ENCODE assay signal across 23 mouse cellular contexts in the genomic region with DNA sequence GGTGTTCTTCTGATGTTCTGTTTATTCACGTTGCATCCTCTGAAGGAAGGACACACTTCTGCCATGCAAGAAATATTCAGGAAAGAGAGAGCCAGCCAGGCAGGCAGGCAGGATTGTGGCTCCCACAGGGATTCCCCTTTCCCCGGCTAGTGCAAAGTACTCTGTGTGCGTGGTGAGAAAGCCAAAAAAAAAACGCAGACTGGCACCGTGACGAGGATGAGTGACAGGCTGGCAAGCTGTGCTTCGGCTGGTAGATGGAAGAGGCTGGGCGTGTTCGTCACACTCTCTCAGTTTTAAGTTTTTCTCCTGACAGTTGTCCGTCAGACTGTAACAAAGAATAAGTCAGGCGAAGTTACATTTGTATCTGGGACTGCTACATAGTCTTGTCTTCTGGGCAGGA. TPM values are rescaled to one million over a fixed set of nuclear protein-coding genes. Genes with fewer than 3 reads are reported as not detected.
DNase-seq lines count a peak whose midpoint lies in the region; ATAC-seq and TF ChIP-seq lines count a peak whose summit lies in the region.
"Had no signal": no experiment of that assay in that cellular context is flagged by ENCODE, and none has a peak within 500 bp of the region (broad histone marks: within the 10 kb centered on the region; RNA-seq: fewer than 3 reads in every experiment).

No protein-coding gene starts in this region.

- no peak overlapping the region for H3K27ac ChIP-seq in forebrain, postnatal 0 days (ENCODE audit: low read depth, low read length)
- H3K27ac ChIP-seq in forebrain, embryonic 15.5 days (replicated peaks), result no peak overlapping the region
- no peak overlapping the region for H3K27ac ChIP-seq in layer of hippocampus, adult 2 months
- H3K27ac ChIP-seq: embryonic facial prominence, embryonic 13.5 days; forebrain, embryonic 12.5 days; gastrocnemius, adult 2 months; heart, embryonic 10.5 days; hindbrain, embryonic 12.5 days had no signal

- no peak for TF ChIP-seq CTCF in forebrain, postnatal 0 days (IDR thresholded peaks at IDR 0.05; ENCODE audit: low read depth)
- no peak for TF ChIP-seq CTCF in layer of hippocampus, adult 2 months (conservative IDR thresholded peaks at IDR 0.05)

- H3K4me3 ChIP-seq in forebrain, postnatal 0 days (ENCODE audit: low read depth, low read length), result no peak overlapping the region
- H3K4me3 ChIP-seq in forebrain, embryonic 15.5 days, result no peak overlapping the region
- H3K4me3 ChIP-seq in layer of hippocampus, adult 2 months, result no peak overlapping the region
- H3K4me3 ChIP-seq: embryonic facial prominence, embryonic 13.5 days; forebrain, embryonic 12.5 days; gastrocnemius, adult 2 months; heart, embryonic 10.5 days; hindbrain, embryonic 12.5 days had no signal

- DNase-seq in forebrain, postnatal 0 days, result peak; percentile 74
- DNase-seq in brain, adult 2 months (ENCODE audit: low read depth, low spot score), result peak; percentile 43
- peak; percentile 23 to 38 for DNase-seq in layer of hippocampus, adult 2 months (ENCODE audit: low spot score in 2 of 2)
- peak; percentile 24 to 29 for DNase-seq in layer of hippocampus, postnatal 36 days
- no peak for DNase-seq in left cerebral cortex, postnatal 4 days
- DNase-seq: adrenal gland, adult 2 months; adrenal gland, postnatal 25 days; cerebellum, adult 11 months; cerebellum, adult 8-10 months; cerebellum, postnatal 25 days; gastrocnemius, adult 2 months; gastrocnemius, postnatal 25 days; heart, postnatal 10 days; heart, postnatal 4 days had no signal

- H3K9me3 ChIP-seq in forebrain, postnatal 0 days (ENCODE audit: low read length), result no peaks in the 10 kb centered on the region
- no peaks in the 10 kb centered on the region for H3K9me3 ChIP-seq in forebrain, embryonic 15.5 days
- H3K9me3 ChIP-seq: embryonic facial prominence, embryonic 13.5 days; forebrain, embryonic 12.5 days; heart, embryonic 10.5 days; hindbrain, embryonic 12.5 days had no signal

- H3K4me2 ChIP-seq in forebrain, postnatal 0 days (ENCODE audit: low read depth), result no peak overlapping the region
- H3K4me2 ChIP-seq in forebrain, embryonic 15.5 days (replicated peaks), result no peak overlapping the region
- H3K4me2 ChIP-seq: embryonic facial prominence, embryonic 13.5 days; forebrain, embryonic 12.5 days; hindbrain, embryonic 12.5 days had no signal

- ATAC-seq in forebrain, postnatal 0 days, result peak; percentile 51
- ATAC-seq in forebrain, embryonic 15.5 days (replicated peaks), result no peak
- ATAC-seq: hindbrain, embryonic 16.5 days; inflammation-experienced regulatory T-cells, adult 6 months had no signal

- 56% methylated on average over 11 of the region's 11 CpGs for WGBS in forebrain, postnatal 0 days
- WGBS in forebrain, embryonic 15.5 days, result 62% methylated on average over 11 of the region's 11 CpGs

- no peak overlapping the region for H3K9ac ChIP-seq in forebrain, postnatal 0 days
- H3K9ac ChIP-seq in forebrain, embryonic 15.5 days (replicated peaks), result no peak overlapping the region
- H3K9ac ChIP-seq: embryonic facial prominence, embryonic 13.5 days; forebrain, embryonic 12.5 days; hindbrain, embryonic 12.5 days had no signal

- H3K4me1 ChIP-seq in forebrain, postnatal 0 days (ENCODE audit: insufficient read depth), result no peaks in the 10 kb centered on the region
- no peaks in the 10 kb centered on the region for H3K4me1 ChIP-seq in forebrain, embryonic 15.5 days

- no peaks in the 10 kb centered on the region for H3K27me3 ChIP-seq in forebrain, postnatal 0 days (ENCODE audit: insufficient read depth, low read length)
- no peaks in the 10 kb centered on the region for H3K27me3 ChIP-seq in forebrain, embryonic 15.5 days
- H3K27me3 ChIP-seq: CH12.LX; embryonic facial prominence, embryonic 13.5 days; forebrain, embryonic 12.5 days; hindbrain, embryonic 12.5 days had no signal

- H3K36me3 ChIP-seq in forebrain, postnatal 0 days (ENCODE audit: insufficient read depth), result no peaks in the 10 kb centered on the region
- H3K36me3 ChIP-seq in forebrain, embryonic 15.5 days, result no peaks in the 10 kb centered on the region
- H3K36me3 ChIP-seq: embryonic facial prominence, embryonic 13.5 days; forebrain, embryonic 12.5 days; heart, embryonic 10.5 days; hindbrain, embryonic 12.5 days had no signal

- intact Hi-C loops in left cerebral cortex, postnatal 4 days (cut with DNase I), result no loop called here

RNA-seq across cellular contexts. Expression of gene Kcnk2, which starts 24.2 kb away (rescaled TPM):
- total RNA-seq in forebrain, postnatal 0 days (2014; rRNA removed), result 19.2 and 20.9 TPM in 2 replicates
- 15.4 and 22.0 TPM in 2 replicates for polyA plus RNA-seq in forebrain, postnatal 0 days (2015; fragmentation: Nextera tagmentation; extraction: Ambion mirVana)
- polyA plus RNA-seq in forebrain, embryonic 15.5 days (2015; fragmentation: Nextera tagmentation; extraction: Ambion mirVana), result 23.9 and 24.7 TPM in 2 replicates
- 10 to 100 TPM; 47.9 to 48.4 TPM for total RNA-seq in layer of hippocampus, adult 2 months (2021)
- total RNA-seq in layer of hippocampus, postnatal 36 days (2021), result 10 to 100 TPM; 38.2 to 43.4 TPM
- total RNA-seq in left cerebral cortex, postnatal 4 days (2021), result 10 to 100 TPM; 57.1 to 57.7 TPM
- total RNA-seq: CH12.LX; granulocyte monocyte progenitor cell, adult 5-6 weeks had no signal
- polyA plus RNA-seq: inflammation-experienced regulatory T-cells, adult 6 months had no signal
